Mouse (Mus musculus) liver, postnatal 0 days (tissue): ENCODE data around the gene Gm11569.

Experiments used
- CTCF ChIP-seq: sonication (generic); IDR thresholded peaks from 2 replicates; pipeline ENCODE4 v1.5.1; 2016; ENCODE audit warnings: antibody characterized with exemption, low read depth
- EP300 ChIP-seq: IDR thresholded peaks from 2 replicates; pipeline ENCODE4 v1.6.1; 2016; ENCODE audit warnings: antibody characterized with exemption, low read depth, mild to moderate bottlenecking

DNA sequence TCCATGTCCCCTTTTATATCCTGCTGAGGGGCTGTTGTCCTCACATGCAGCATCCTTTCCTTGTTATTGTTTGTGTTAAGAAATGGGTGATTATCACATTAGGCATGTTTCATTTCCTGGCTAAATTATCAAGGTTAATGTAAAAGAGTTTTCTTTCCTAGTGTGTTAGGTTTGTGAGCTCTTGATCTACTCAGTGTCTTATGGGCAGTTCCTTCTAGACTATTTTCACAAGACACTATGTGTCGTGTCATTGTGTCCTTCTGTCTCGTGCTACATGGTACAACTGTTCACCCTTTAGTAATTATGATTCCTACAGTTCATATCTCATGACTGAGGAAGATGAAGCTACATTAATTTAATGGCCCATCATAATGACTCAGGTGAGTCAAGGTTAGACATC is 5.4 kb downstream of the Gm11569 start, which contains the start of gene Gm11596:
- no peak for TF ChIP-seq CTCF
- TF ChIP-seq EP300, result no peak
